Mouse (Mus musculus): ENCODE results near the gene Nckap5l. TPM values are rescaled to one million over a fixed set of nuclear protein-coding genes. Genes with fewer than 3 reads are reported as not detected.

The Nckap5l gene
- 2.2 and 4.0 TPM in 2 replicates for polyA plus RNA-seq (2011; ENCODE audit: insufficient read depth, insufficient read length, low replicate concordance, missing spikeins)

- Histone ChIP-seq H3K4me1 (ENCODE audit: control insufficient read depth, insufficient read depth, low read length) (no peaks in the 10 kb centered on the region; the same call in 1 of the 2 replicates), H3K4me3 (replicated peaks; ENCODE audit: control insufficient read depth, low read depth, low read length) (peak within 1 kb of the TSS; percentile 79), H3K27ac (ENCODE audit: control insufficient read depth, insufficient read depth, low read depth, low read length, poor library complexity) (no peak within 1 kb of the TSS; the same call in 1 of the 2 replicates)
- WGBS = under 1% methylated on average over 45 of the region's 45 CpGs
- TF ChIP-seq CTCF (IDR thresholded peaks at IDR 0.05; ENCODE audit: control insufficient read depth, insufficient read depth, low read length) = no peak
- no peak; the same call in 1 of the 2 replicates for TF ChIP-seq POLR2A (IDR thresholded peaks at IDR 0.05; ENCODE audit: borderline replicate concordance, control insufficient read depth, low read depth, low read length)
Observed at GRCm38 (mm10) chr15:99457606-99458401, at the start of gene Nckap5l. Gene Nckap5l, minus strand, starts transcription at chr15:99457748.

DNA sequence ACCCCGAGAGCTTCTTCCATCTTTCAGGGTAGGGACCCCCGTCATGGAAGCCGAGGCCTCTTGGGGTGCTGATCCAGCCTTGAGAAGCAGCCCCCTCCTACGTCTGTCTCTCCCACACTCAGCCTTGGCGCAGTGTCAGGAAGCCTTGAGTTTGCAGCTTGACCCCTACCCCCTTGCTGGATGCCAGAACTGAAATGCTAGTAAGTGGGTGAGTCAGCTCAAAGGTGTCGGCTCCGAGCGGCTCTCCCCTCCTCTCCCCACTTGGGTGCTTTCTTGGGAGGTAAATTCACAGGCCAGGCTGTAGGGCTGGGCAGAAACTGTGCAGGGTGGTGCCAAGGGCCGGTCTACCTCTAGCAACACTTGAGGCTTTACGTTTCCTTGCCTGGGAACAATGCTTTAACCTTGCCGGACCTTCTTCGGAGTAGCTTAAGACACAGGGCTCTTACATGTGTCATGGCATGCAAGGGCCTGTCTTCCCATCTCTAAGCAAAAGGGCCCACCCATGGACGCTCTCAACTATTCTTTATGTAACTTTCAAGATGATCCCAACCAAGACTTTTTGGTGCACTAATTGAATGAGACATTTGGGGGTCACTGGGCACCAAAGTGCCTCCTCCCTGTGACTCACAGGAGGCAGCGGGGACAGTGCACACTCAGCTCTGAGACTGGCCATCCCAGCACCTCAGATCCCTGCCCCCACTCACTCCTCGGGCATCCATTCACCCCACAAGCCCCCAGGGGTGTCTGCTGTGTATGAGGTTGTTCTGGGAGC is 48.0 kb upstream of the Nckap5l start:
- WGBS = 75% methylated on average over 15 of the region's 15 CpGs
- no peak overlapping the region for H3K4me3 ChIP-seq (replicated peaks; ENCODE audit: control insufficient read depth, low read depth, low read length)
- H3K27ac ChIP-seq (ENCODE audit: control insufficient read depth, insufficient read depth, low read depth, low read length, poor library complexity) = no peak overlapping the region
- no peaks in the 10 kb centered on the region; the same call in 1 of the 2 replicates for H3K4me1 ChIP-seq (ENCODE audit: control insufficient read depth, insufficient read depth, low read length)
- TF ChIP-seq POLR2A (IDR thresholded peaks at IDR 0.05; ENCODE audit: borderline replicate concordance, control insufficient read depth, low read depth, low read length) (no peak), CTCF (IDR thresholded peaks at IDR 0.05; ENCODE audit: control insufficient read depth, insufficient read depth, low read length) (no peak)

- WGBS = 76% methylated on average over 5 of the region's 5 CpGs
- no peak overlapping the region for H3K27ac ChIP-seq (ENCODE audit: control insufficient read depth, insufficient read depth, low read depth, low read length, poor library complexity)
- TF ChIP-seq CTCF (IDR thresholded peaks at IDR 0.05; ENCODE audit: control insufficient read depth, insufficient read depth, low read length) (no peak), POLR2A (IDR thresholded peaks at IDR 0.05; ENCODE audit: borderline replicate concordance, control insufficient read depth, low read depth, low read length) (no peak)
- peaks cover 2% of the 10 kb centered on the region; the same call in 1 of the 2 replicates for H3K4me1 ChIP-seq (ENCODE audit: control insufficient read depth, insufficient read depth, low read length)
- H3K4me3 ChIP-seq (replicated peaks; ENCODE audit: control insufficient read depth, low read depth, low read length) = no peak overlapping the region
Observed at GRCm38 (mm10) chr15:99503256-99503655, 45.7 kb upstream of the Nckap5l start.

DNA sequence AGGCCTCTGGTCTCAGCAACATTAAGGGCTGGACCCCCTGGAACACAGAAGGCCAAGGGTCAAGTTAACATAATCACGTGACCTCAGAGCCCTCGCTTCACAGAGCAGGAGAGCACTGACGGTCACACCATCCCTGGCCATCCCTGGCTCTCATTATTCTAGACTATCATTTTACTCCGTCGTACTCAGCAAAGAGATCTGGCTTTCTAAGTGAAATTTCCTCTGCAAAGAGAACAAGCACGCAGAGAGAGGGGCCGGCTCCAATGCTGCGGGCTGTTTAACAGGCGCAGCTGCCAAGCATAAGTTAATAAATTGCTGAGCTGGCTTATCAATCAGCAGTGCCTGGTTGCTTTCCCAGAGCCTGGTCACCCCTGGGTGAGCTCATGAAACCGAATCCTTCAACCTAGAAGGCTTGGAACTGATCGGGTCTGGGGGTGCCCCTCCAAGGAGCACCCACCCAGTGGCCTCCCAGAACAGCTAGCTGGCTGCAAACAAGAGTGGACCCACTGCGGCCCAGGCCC is 44.8 kb upstream of the Nckap5l start:
- no peak overlapping the region for H3K27ac ChIP-seq (ENCODE audit: control insufficient read depth, insufficient read depth, low read depth, low read length, poor library complexity)
- 80% methylated on average over 12 of the region's 12 CpGs for whole genome bisulfite sequencing
- TF ChIP-seq CTCF (IDR thresholded peaks at IDR 0.05; ENCODE audit: control insufficient read depth, insufficient read depth, low read length) (no peak), POLR2A (IDR thresholded peaks at IDR 0.05; ENCODE audit: borderline replicate concordance, control insufficient read depth, low read depth, low read length) (no peak)
- peaks cover 2% of the 10 kb centered on the region; the same call in 1 of the 2 replicates for H3K4me1 ChIP-seq (ENCODE audit: control insufficient read depth, insufficient read depth, low read length)
- H3K4me3 ChIP-seq (replicated peaks; ENCODE audit: control insufficient read depth, low read depth, low read length) = no peak overlapping the region

DNA sequence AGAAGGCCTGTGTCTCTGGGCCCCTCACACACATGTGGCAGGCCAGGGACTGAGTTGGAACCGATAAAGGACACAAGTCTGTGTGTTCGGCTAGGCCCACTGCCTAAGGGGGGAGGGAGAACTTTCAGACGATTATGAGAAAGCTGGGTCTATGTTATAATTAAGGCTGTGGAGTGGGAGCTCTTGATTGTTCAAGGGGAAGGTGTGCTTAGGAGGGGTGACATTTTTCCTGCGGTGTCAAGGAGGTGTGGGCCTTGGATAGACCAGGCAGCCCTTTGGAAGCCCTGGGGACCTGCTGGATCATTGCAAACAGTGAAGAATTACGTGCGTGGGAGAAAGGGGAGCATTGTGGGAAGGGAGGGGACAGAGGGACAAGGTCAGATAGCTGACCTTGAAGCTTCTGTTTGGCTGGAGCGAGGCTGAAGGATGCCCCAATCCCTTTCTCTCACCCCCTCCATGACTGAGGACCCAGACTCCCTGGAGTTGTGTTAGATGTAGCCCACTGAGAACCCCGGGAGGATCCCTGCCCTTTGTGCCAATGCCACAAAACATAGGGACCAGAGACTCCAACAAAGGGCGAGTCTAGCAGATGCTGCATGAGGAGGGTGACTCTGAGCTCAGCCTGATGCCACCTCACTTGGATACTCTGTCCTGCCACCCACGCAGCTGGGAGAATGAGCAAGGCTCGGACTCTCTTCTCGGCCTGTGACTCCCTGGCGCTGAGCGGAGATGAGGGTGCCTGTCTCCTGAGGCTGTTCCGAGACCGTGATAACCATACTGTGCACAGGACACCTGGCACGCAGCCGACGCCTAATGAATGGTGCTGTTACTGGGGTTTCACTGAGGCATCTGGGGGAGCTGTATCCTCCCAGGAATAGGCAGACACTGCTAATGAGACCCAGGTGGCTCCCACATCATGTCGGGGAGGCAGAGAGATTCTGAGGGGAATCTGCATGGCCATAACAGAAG is 44.0 kb upstream of the Nckap5l start:
- Histone ChIP-seq H3K27ac (ENCODE audit: control insufficient read depth, insufficient read depth, low read depth, low read length, poor library complexity) (peak overlapping the region; percentile 46), H3K4me3 (replicated peaks; ENCODE audit: control insufficient read depth, low read depth, low read length) (no peak overlapping the region), H3K4me1 (ENCODE audit: control insufficient read depth, insufficient read depth, low read length) (peaks cover 2% of the 10 kb centered on the region; the same call in 1 of the 2 replicates)
- no peak for TF ChIP-seq POLR2A (IDR thresholded peaks at IDR 0.05; ENCODE audit: borderline replicate concordance, control insufficient read depth, low read depth, low read length)
- TF ChIP-seq CTCF (IDR thresholded peaks at IDR 0.05; ENCODE audit: control insufficient read depth, insufficient read depth, low read length) = no peak
- WGBS = 86% methylated on average over 20 of the region's 20 CpGs

GRCm38 (mm10) chr15:99500320-99500719 is 42.8 kb upstream of the Nckap5l start:
- peak overlapping the region; percentile 49; the same call in 1 of the 2 replicates for H3K27ac ChIP-seq (ENCODE audit: control insufficient read depth, insufficient read depth, low read depth, low read length, poor library complexity)
- H3K4me1 ChIP-seq (ENCODE audit: control insufficient read depth, insufficient read depth, low read length) = peaks cover 2% of the 10 kb centered on the region; the same call in 1 of the 2 replicates
- WGBS = 28% methylated on average over 5 of the region's 5 CpGs
- TF ChIP-seq POLR2A (IDR thresholded peaks at IDR 0.05; ENCODE audit: borderline replicate concordance, control insufficient read depth, low read depth, low read length) (no peak), CTCF (IDR thresholded peaks at IDR 0.05; ENCODE audit: control insufficient read depth, insufficient read depth, low read length) (no peak)
- H3K4me3 ChIP-seq (replicated peaks; ENCODE audit: control insufficient read depth, low read depth, low read length) = no peak overlapping the region

DNA sequence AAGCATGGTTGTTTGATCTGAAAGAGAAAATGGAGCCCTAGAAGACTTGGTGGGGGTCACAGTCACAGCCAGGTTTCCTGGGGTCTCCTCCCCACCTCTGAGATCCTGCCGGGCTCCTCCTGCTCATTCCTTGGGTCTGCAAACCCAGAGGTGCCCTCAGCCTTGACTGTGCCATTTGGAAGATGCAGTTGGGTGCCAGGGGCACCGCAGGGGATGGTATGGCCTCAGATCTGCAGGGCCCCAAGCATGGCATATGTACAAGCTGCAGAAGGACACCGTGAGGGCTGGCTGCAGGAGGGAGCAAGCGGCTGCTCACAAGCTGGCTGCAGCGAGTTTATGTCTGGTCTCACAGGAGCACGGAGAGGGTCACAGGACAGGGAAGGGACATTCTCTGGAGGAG is 42.2 kb upstream of the Nckap5l start:
- peaks cover 2% of the 10 kb centered on the region; the same call in 1 of the 2 replicates for H3K4me1 ChIP-seq (ENCODE audit: control insufficient read depth, insufficient read depth, low read length)
- no peak overlapping the region for H3K4me3 ChIP-seq (replicated peaks; ENCODE audit: control insufficient read depth, low read depth, low read length)
- WGBS = 49% methylated on average over 6 of the region's 6 CpGs
- H3K27ac ChIP-seq (ENCODE audit: control insufficient read depth, insufficient read depth, low read depth, low read length, poor library complexity) = peak overlapping the region; percentile 49
- no peak for TF ChIP-seq CTCF (IDR thresholded peaks at IDR 0.05; ENCODE audit: control insufficient read depth, insufficient read depth, low read length)
- TF ChIP-seq POLR2A (IDR thresholded peaks at IDR 0.05; ENCODE audit: borderline replicate concordance, control insufficient read depth, low read depth, low read length) = no peak

Data from bone marrow, adult 2 months (tissue).